Mouse (Mus musculus) erythroid progenitor cell, adult 5-6 weeks (primary cell): ENCODE results near the gene Atn1. TPM values are rescaled to one million over a fixed set of nuclear protein-coding genes. Genes with fewer than 3 reads are reported as not detected.

ENCODE experiments used
- ATAC-seq: replicated peaks from 2 replicates; pipeline ENCODE4 v1.8.0; 2016; ENCODE audit warnings: moderate number of reproducible peaks, mild to moderate bottlenecking, moderate TSS enrichment, inconsistent platforms; ENCODE audit not compliant: poor library complexity, low FRiP score, severe bottlenecking
- total RNA-seq, 2 experiments: library from RNA; stranded (forward) in 1 of 2; stranded (reverse) in 1 of 2; fragments of 150-400 nt in 1 of 2; fragments of 186-747, 209-891 nt in 1 of 2; gene quantifications; 2 replicates each; pipeline versions ENCODE4 v1.2.3 to v1.2.4; 2015 to 2017; ENCODE audit warnings: low replicate concordance in 2 of 2

The Atn1 gene
- total RNA-seq, 2 experiments from 2014 or later = 0.15 to 13.8 TPM

GRCm38 (mm10) chr6:124718703-124719102 is 37.6 kb downstream of the Atn1 start:
- ATAC-seq = no peak

DNA sequence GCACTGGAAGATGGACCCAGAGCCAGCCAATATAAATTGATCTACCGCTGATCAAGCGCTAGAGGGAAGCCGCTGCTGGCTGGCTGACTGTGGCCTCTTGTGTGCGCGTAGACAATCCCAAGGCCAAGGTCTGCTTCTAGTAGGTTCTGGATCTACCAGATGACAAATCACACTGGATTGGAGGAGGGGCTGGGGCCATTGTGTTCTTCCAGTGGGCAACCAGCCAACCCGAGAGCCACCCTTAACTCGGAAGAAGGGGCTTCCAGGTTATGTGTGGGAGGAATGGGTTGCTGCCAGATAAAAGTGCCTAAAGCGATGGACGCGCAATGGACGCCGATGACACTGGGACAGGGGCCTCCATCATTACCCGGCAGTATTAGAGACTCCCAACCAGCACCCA is 38.4 kb downstream of the Atn1 start:
- no peak for ATAC-seq

GRCm38 (mm10) chr6:124716864-124717490 is 39.3 kb downstream of the Atn1 start:
- ATAC-seq = no peak

- ATAC-seq = no peak
These were observed 43.4 kb downstream of the Atn1 start for GRCm38 (mm10) chr6:124712918-124713317.

DNA sequence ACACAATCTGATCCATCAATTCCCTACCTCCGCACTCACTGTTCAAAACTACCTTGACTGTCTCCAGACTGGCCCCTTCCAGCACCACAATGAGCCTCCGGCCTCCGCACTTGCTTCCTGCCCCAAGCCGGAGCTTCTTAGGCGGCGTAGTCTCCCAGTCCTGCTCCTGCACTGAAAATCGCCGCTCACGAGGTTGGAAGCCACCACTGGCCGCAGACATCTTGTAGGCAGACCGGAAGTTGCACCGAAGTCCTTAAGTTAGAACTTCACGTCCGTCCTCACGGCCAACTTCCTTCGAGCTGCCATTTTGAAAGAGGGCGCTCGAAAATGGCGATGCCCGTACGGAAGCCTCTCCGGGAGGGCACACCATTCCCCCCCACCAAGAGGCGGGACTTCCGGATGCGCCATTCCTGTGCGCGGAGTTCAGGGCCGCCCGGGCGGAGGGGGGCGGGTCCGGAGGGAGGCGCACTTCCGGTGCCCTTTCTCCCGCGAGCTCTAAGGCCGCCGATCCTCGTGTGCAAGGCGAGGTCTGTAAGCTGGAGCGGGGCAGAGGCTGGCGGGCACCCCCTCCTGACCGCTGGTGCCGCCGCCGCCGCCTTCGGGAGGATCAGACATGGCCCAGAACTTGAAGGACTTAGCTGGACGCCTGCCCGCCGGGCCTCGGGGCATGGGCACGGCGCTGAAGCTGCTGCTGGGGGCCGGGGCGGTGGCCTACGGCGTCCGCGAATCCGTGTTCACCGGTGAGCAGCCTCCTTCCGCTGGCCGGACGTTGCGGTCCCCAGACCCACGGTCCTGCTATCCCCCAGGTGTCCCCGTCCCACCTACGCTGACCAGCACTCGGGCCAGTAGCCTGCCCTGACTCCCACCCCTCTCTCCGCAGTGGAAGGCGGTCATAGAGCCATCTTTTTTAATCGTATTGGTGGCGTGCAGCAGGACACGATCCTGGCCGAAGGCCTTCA is 44.2 kb downstream of the Atn1 start, which contains the start of the genes Emg1 and Phb2:
Gene Emg1 (minus strand): TSS at position 355 of the 959 bp plus-strand sequence.
Gene Phb2 (plus strand): TSS at position 513 of the 959 bp plus-strand sequence.
- peak; percentile 92 for ATAC-seq

- ATAC-seq = no peak
These were observed 47.9 kb downstream of the Atn1 start for GRCm38 (mm10) chr6:124708289-124708889.

GRCm38 (mm10) chr6:124706061-124706627 is 50.2 kb downstream of the Atn1 start:
- ATAC-seq = no peak

DNA sequence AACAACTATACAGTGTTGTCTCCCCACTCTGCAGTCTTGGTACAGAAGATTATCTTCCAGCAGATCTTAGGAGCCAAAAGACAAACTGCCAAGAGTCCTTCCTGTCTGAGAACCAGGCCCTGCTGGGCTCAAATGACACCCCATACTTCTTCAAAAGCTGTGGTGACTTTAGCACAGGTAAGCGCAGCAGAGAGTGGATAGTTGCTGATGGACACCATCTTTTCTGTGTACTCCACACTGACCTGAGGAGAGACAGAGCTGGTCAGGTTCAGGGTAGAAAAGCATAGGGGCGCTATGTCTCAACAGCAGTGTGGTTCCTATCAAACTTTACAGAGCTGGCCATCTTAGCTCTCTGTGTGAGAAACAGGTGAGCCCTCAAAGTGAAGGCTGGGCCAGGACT is 51.9 kb downstream of the Atn1 start:
- ATAC-seq = no peak

DNA sequence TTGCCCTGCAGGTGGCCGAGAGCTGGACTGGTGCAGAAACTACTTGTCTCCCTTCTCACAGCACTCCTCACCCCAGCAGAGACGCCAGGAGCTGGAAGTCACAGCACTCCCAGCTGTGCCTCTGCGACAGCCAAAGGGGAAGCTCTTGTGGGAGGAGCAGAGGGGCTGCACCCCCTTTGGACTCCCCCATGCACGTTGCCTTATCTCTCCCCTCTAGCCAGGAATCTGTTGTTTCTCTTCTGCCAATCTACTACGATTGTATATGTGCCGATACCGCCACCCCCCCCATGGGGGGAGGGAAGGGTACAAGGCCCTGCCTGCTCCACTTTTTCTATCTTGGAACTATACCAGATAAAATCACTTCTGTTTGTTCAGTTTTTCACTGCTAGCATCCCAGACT is 52.5 kb downstream of the Atn1 start:
- no peak for ATAC-seq

DNA sequence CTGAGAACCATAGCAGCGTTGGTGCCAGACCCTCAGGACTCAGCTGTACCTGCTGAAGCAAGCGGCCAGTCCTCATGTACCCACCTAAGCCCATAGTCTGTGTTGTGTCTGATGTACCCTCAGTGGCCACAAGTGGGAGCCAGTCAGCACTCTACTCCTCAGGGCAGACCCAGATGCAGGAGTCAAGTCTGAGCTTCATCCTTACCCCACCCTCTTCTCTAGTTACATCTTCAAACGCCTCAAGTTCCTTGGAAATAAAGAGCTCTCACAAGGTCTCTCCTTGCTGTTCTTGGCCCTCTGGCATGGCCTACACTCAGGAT is 53.6 kb downstream of the Atn1 start:
- peak; percentile 76 for ATAC-seq

- no peak for ATAC-seq
These were observed 54.1 kb downstream of the Atn1 start for GRCm38 (mm10) chr6:124702102-124702783.

DNA sequence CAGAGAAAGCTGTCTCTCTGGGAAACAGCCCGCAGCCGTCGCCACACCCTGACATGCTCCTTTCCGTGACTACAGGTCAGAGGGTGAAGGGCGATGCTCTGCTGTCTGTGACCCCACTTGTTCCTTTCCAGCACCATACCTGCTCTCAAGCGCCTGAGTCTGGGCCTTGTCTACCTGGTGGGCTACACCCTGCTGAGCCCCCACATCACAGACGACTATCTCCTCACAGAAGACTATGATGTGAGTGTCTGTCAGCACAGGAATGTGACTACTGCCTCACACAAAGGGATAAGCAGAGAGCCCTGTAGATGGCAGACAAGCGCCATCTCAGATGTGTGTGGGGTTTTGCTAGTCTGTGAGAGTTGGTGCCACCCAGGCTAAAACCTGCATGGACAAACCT is 55.0 kb downstream of the Atn1 start:
- ATAC-seq = no peak

GRCm38 (mm10) chr6:124699962-124700610 is 56.2 kb downstream of the Atn1 start:
- no peak for ATAC-seq

GRCm38 (mm10) chr6:124699366-124699765 is 57.0 kb downstream of the Atn1 start:
- no peak for ATAC-seq

DNA sequence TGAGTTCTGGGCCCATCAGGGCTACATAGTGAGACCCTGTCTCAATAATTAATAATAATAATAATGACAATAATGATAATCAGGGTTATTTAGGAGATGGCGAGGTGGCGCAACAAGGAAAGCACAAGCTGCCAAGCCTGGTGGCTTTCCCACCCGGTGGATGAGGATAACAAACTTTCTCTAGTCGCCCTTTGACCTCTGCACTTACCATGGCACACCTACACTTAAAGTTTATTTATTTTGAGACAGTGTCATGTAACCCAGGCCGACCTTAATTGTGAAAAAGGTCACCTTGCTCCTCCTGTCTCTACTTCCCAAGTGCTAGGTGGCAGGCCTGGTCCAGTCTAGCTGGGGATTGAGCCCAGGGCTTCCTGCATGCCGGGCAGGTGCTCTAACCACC is 57.6 kb downstream of the Atn1 start:
- ATAC-seq = no peak

DNA sequence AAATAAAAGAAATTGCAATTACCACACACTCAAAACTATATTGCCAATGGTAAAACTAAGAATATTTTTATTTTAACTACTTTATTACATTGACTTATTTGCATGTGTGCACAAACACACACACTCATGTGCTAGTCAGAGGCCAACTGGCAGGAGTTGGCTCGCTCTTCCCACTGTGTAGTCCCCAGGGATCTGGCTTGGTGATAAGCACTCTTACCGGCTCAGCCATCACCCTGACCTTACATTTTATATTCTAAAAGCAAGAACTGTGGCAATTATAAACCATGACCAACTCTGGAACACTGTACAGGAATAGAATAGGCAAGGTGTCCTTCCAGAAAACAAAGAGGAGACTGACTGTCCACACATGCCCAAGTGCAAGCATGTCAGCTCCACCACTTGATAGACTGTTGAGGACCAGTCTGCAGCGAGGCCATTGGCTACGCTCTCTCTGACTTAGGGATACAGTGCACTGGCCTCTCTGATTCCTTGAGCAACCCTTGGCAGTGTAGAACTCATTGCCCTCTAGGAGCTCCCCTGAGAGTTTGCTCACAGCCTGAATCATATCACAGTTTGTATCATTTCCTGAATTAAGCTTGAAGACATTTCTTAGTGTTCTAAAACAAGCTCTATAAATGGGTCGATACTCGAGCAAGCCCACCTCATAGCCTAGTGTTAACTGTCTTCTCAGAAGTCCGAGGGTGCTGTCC is 59.7 kb downstream of the Atn1 start:
- no peak for ATAC-seq

DNA sequence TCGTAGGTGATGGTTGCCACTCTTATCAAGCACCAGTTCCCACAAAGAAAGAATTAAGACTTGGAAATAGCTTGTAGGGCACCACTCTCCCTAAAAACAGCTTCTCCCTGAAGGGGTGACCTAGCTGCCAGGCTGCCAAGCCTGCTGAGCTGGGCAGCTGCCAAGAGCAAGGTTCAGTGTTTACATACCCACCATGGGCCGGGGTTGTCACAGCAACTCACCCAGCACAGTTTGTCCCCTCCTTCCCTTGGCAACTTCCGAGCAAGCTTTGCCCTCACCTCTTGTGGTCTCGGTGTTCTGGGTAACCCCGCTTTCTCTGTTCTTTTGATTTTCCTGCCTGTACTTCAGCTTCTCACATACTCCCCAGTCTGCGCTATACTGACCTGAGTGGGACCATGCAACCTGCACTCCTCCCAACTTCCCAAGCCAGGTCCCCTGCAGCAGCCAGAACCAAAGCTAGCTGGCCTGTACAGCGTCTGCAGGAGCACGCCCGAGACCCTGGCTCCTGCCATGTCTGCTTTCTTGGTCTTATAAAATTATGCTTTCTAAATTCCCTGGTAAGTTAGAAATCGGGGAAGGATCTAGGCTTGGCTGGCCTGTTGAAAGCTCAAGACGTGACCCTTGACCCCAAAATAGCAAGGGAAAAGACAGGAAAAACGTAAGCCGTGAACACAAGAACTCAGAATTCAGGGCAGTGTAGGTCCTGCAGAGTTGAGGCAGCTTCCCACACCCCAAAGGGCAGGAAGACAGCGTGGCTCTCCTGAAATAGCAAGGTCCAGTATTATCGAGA is 62.0 kb downstream of the Atn1 start:
- no peak for ATAC-seq
